Mouse (Mus musculus) adrenal gland (tissue): ENCODE results near the gene Actr1a.

Experiments used
- intact Hi-C: fragments of 180-260 bp; cut with DNase I; formaldehyde crosslinking; loops from one replicate; pipeline ENCODE4 v1.15.1; 2025
- microRNA-seq, 2 experiments: library from miRNA; unstranded; fragments of <30 nt; microRNA quantifications; one replicate each; pipeline ENCODE4; 2019

Actr1a gene

GRCm38 (mm10) chr19:46329951-46330350 is 65.6 kb downstream of the Actr1a start:
- intact Hi-C loops: loop anchor here (1.0 to 5.0 kb wide), 2 partner anchors 26 to 37 kb away; partner anchors contain the start of gene Nfkb2

GRCm38 (mm10) chr19:46329031-46329641 is 66.4 kb downstream of the Actr1a start:
- intact Hi-C loops: no loop called here

GRCm38 (mm10) chr19:46328081-46329030 is 67.2 kb downstream of the Actr1a start, which contains the start of gene Fbxl15:
TSS of gene Fbxl15 (plus strand) at chr19:46328184.
- intact Hi-C loops: no loop called here

GRCm38 (mm10) chr19:46327531-46328064 is 68.0 kb downstream of the Actr1a start:
- intact Hi-C loops: no loop called here

Small RNA genes lying within 50 kb of the gene (microRNA-seq; reads per million reads assigned to microRNA genes)
- gene Mir146b: 0.23 to 0.86 reads per million in 2 experiments
